Mouse (Mus musculus) gastrocnemius, adult 2 months (tissue): ENCODE results near the gene Cbln3. TPM values are rescaled to one million over a fixed set of nuclear protein-coding genes. Genes with fewer than 3 reads are reported as not detected.

Source experiments
- DNase-seq: peaks from one replicate; pipeline ENCODE4 v3.0.0; 2022
- H3K27ac ChIP-seq: fragments of 200-600 bp; 2 replicates; pipeline ENCODE4 v1.8.1; 2022; ENCODE audit warnings: mild to moderate bottlenecking
- H3K4me3 ChIP-seq: fragments of 200-600 bp; 2 replicates; pipeline ENCODE4 v1.8.1; 2022; ENCODE audit warnings: mild to moderate bottlenecking, moderate library complexity
- CTCF ChIP-seq: fragments of 200-600 bp; IDR thresholded peaks from 2 replicates; pipeline ENCODE4 v1.8.1; 2022; ENCODE audit warnings: antibody characterized with exemption, mild to moderate bottlenecking, moderate library complexity
- intact Hi-C: fragments of 180-260 bp; cut with DNase I; formaldehyde crosslinking; loops from one replicate; pipeline ENCODE4 v1.15.1; 2025
- total RNA-seq, 2 experiments: library from RNA; stranded (reverse); gene quantifications; 2 replicates each; pipeline ENCODE4 v1.2.3; 2021

Cbln3 gene
- total RNA-seq, 2 experiments from 2014 or later = not detected

DNA sequence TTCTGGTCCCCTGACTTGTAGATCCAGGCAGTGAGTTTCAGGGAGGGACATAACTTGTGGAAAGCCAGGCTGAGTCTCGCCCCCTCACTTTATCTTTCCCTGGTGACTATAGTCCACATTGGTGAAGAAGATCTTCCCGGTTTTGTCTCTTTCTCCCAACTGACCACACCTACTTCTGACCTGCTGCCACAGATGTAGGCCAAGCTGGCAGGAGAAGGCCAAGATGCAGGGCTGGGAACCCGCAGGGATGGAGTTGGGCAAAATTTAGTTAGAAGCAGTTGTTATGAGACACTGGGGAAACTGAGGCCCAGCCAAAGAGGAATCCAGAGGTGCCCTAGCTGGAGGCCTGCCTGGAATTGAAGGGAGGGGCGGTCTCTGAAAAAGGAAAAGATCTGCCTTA, 51.1 kb downstream of the Cbln3 start:
- Histone ChIP-seq H3K4me3 (no peak overlapping the region), H3K27ac (no peak overlapping the region)
- DNase-seq = no peak
- TF ChIP-seq CTCF = no peak
- intact Hi-C loops = no loop called here

DNA sequence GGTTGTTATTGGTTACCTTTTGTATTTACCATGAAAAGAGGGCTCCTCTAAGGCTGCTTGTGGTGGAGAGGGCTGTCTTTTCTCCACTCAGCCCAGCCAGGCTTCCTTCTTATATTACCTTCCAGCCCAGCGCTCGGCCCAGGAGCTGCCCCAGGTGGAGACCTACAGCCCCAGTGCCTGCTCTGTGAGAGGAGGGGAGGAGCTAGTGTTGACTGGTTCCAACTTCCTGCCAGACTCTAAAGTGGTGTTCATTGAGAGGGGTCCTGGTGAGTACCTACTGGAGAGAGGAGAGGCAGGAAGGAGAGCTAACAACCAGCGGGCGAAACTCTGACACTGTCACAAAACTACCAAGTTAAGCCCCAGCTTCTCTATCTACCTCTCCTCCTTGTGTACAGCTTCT, 53.9 kb downstream of the Cbln3 start:
- intact Hi-C loops = no loop called here
- DNase-seq = no peak

DNA sequence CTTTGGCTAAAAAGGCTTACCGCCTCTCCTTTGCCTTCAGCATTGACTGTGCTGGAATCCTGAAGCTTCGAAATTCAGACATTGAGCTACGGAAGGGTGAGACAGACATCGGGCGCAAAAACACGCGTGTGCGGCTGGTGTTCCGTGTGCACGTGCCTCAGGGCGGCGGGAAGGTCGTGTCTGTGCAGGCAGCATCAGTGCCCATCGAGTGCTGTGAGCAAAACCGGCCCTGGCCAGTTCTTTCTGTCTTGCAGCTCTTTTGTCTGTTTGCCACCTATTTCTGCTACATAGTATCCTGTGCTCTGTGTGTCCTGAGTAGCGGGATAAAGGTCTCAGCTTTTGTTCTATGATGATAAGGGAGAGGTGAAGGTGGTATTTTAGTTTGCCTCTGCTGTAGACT, 54.3 kb downstream of the Cbln3 start:
- intact Hi-C loops = no loop called here
- no peak for TF ChIP-seq CTCF
- H3K27ac ChIP-seq = no peak overlapping the region
- no peak for DNase-seq
- no peak overlapping the region for H3K4me3 ChIP-seq

More for the DNA sequence above, 53.9 kb downstream of the Cbln3 start:
- no peak for TF ChIP-seq CTCF
- Histone ChIP-seq H3K4me3 (no peak overlapping the region), H3K27ac (no peak overlapping the region)

Other genes starting within 250 kb of the Cbln3 start
- 10 to 100 TPM; 73.2 to 81.0 TPM for gene Ipo4, start 248.4 kb downstream of the Cbln3 start, total RNA-seq
- gene Gm49378, start 246.5 kb downstream of the Cbln3 start, total RNA-seq = 1 to 10 TPM; 1.1 to 2.3 TPM
- gene Tm9sf1, start 240.6 kb downstream of the Cbln3 start, total RNA-seq = 10 to 100 TPM; 15.0 to 21.3 TPM
- under 1 TPM; 0.20 to 0.28 TPM for gene Tssk4, start 234.2 kb downstream of the Cbln3 start, total RNA-seq
- 10 to 100 TPM; 17.4 to 23.8 TPM for gene Mdp1, start 223.9 kb downstream of the Cbln3 start, total RNA-seq
- gene Gmpr2, start 212.5 kb downstream of the Cbln3 start, total RNA-seq = 1 to 10 TPM; 2.4 to 3.1 TPM
- 100 to 1,000 TPM; 188 to 211 TPM for gene Nedd8, start 212.3 kb downstream of the Cbln3 start, total RNA-seq
- 10 to 100 TPM; 10.4 to 13.1 TPM for gene Tinf2, start 202.6 kb downstream of the Cbln3 start, total RNA-seq
- gene Tgm1, start 170.5 kb downstream of the Cbln3 start, total RNA-seq = under 1 TPM in 1 of 2 experiments, not detected in 1; 0.11 TPM
- 10 to 100 TPM in 1 of 2 experiments, 1 to 10 TPM in 1; 9.8 to 10.6 TPM for gene Rabggta, start 162.1 kb downstream of the Cbln3 start, total RNA-seq
- gene Dhrs1, start 138.7 kb downstream of the Cbln3 start, total RNA-seq = 10 to 100 TPM; 29.1 to 33.0 TPM
- gene Nop9, start 138.7 kb downstream of the Cbln3 start, total RNA-seq = 10 to 100 TPM in 1 of 2 experiments, 1 to 10 TPM in 1; 9.8 to 10.4 TPM
- not detected for gene Cideb, start 125.9 kb downstream of the Cbln3 start, total RNA-seq
- gene Ltb4r2, start 123.0 kb downstream of the Cbln3 start, total RNA-seq = not detected
- gene Ltb4r1, start 118.4 kb downstream of the Cbln3 start, total RNA-seq = under 1 TPM in 1 of 2 experiments, not detected in 1; 0.18 TPM
- gene Adcy4, start 100.3 kb downstream of the Cbln3 start, total RNA-seq = 10 to 100 TPM in 1 of 2 experiments, 1 to 10 TPM in 1; 6.8 to 10.1 TPM
- 1 to 10 TPM in 1 of 2 experiments, under 1 TPM in 1; 0.64 to 1.1 TPM for gene Ripk3, start 95.5 kb downstream of the Cbln3 start, total RNA-seq
- 1 to 10 TPM; 3.4 to 3.8 TPM for gene Nfatc4, start 61.2 kb downstream of the Cbln3 start, total RNA-seq
- 1 to 10 TPM; 1.6 to 2.0 TPM for gene Nynrin, start 30.4 kb downstream of the Cbln3 start, total RNA-seq
- 1 to 10 TPM; 6.4 to 8.1 TPM for gene Khnyn, start 555 bp upstream of the Cbln3 start, total RNA-seq
- gene Sdr39u1, start 15.9 kb upstream of the Cbln3 start, total RNA-seq = 100 to 1,000 TPM; 113 to 127 TPM
- 1 to 10 TPM in 1 of 2 experiments, under 1 TPM in 1; 0.99 to 3.2 TPM for gene Cma1, start 60.3 kb upstream of the Cbln3 start, total RNA-seq
- gene Cma2, start 66.6 kb upstream of the Cbln3 start, total RNA-seq = under 1 TPM in 1 of 2 experiments, not detected in 1; 0.28 TPM
- gene Mcpt1, start 133.6 kb upstream of the Cbln3 start, total RNA-seq = not detected
- gene Mcpt9, start 146.1 kb upstream of the Cbln3 start, total RNA-seq = not detected
- gene Mcpt2, start 157.6 kb upstream of the Cbln3 start, total RNA-seq = not detected
- gene Mcpt4, start 177.9 kb upstream of the Cbln3 start, total RNA-seq = 1 to 10 TPM; 2.1 to 4.0 TPM
- gene Mcpt8, start 200.9 kb upstream of the Cbln3 start, total RNA-seq = not detected
- gene Ctsg, start 218.2 kb upstream of the Cbln3 start, total RNA-seq = not detected
- gene Gzme, start 236.2 kb upstream of the Cbln3 start, total RNA-seq = not detected
- not detected for gene Gzmd, start 248.2 kb upstream of the Cbln3 start, total RNA-seq